Mouse (Mus musculus) E14TG2a.4 (cell line): Measurements from ENCODE around the gene Cdyl2.

Source experiments
- CTCF ChIP-seq: conservative IDR thresholded peaks from 2 replicates; pipeline ENCODE4 v1.5.1; 2014; ENCODE audit warnings: low read length
- NANOG ChIP-seq: IDR thresholded peaks from 2 replicates; pipeline ENCODE4 v1.6.1; 2014; ENCODE audit warnings: borderline replicate concordance, low read length, mixed read lengths

- TF ChIP-seq CTCF: no peak
- no peak for TF ChIP-seq NANOG
Measured at GRCm38 (mm10) chr8:116645376-116645775, 87.4 kb downstream of the Cdyl2 start.
